Mouse (Mus musculus) c-Kit-negative CD71-positive TER-119-positive erythroid progenitor cells, embryonic 14.5 days (primary cell): ENCODE measurements around the gene Hoxa7.

Experiments used
- DNase-seq: peaks from one replicate; pipeline ENCODE4 v3.0.0-alpha.2; 2013; ENCODE audit warnings: low read depth, low spot score

Gene Hoxa7

GRCm38 (mm10) chr6:52221337-52221992, at the start of gene Hoxa7:
TSS of gene Hoxa7 (minus strand) at chr6:52221854.
- no peak for DNase-seq

GRCm38 (mm10) chr6:52270494-52271480, 49.1 kb upstream of the Hoxa7 start:
- DNase-seq = no peak

- no peak for DNase-seq
These were observed 47.1 kb upstream of the Hoxa7 start for GRCm38 (mm10) chr6:52268756-52269155.

- no peak for DNase-seq
These were observed 46.7 kb upstream of the Hoxa7 start for GRCm38 (mm10) chr6:52268341-52268740.

- no peak for DNase-seq
These were observed 46.0 kb upstream of the Hoxa7 start for GRCm38 (mm10) chr6:52267691-52268090.

GRCm38 (mm10) chr6:52267221-52267620, 45.6 kb upstream of the Hoxa7 start:
- DNase-seq = no peak

- no peak for DNase-seq
These were observed 45.0 kb upstream of the Hoxa7 start for GRCm38 (mm10) chr6:52266666-52266985.

- no peak for DNase-seq
These were observed 44.4 kb upstream of the Hoxa7 start for GRCm38 (mm10) chr6:52265913-52266665.

- DNase-seq = no peak
These were observed 43.8 kb upstream of the Hoxa7 start for GRCm38 (mm10) chr6:52265306-52265912.

GRCm38 (mm10) chr6:52264106-52264790, 42.6 kb upstream of the Hoxa7 start:
- DNase-seq = no peak

- no peak for DNase-seq
These were observed 41.6 kb upstream of the Hoxa7 start for GRCm38 (mm10) chr6:52263321-52263585.

- no peak for DNase-seq
These were observed 41.0 kb upstream of the Hoxa7 start for GRCm38 (mm10) chr6:52262463-52263320.

GRCm38 (mm10) chr6:52261751-52262462, 40.3 kb upstream of the Hoxa7 start:
- no peak for DNase-seq

- no peak for DNase-seq
These were observed 39.3 kb upstream of the Hoxa7 start, which contains the start of gene Hoxa13 for GRCm38 (mm10) chr6:52260654-52261575. TSS of gene Hoxa13 (minus strand) at chr6:52260880.

GRCm38 (mm10) chr6:52259811-52260261, 38.2 kb upstream of the Hoxa7 start:
- DNase-seq = no peak

GRCm38 (mm10) chr6:52259081-52259790, 37.6 kb upstream of the Hoxa7 start:
- no peak for DNase-seq

GRCm38 (mm10) chr6:52256956-52257355, 35.3 kb upstream of the Hoxa7 start:
- peak; percentile 3 for DNase-seq
